Comparison of ENCODE assay signal across 19 mouse cellular contexts in genomic region chr10:108384153-108384769, GRCm38 (mm10). TPM values are rescaled to one million over a fixed set of nuclear protein-coding genes. Genes with fewer than 3 reads are reported as not detected.
A peak's percentile ranks its signal among the peaks of the same experiment; 100 is the strongest.
DNase-seq lines count a peak whose midpoint lies in the region; ATAC-seq lines count a peak whose summit lies in the region.
"Had no signal": no experiment of that assay in that cellular context is flagged by ENCODE, and none has a peak within 500 bp of the region (broad histone marks: within the 10 kb centered on the region; RNA-seq: fewer than 3 reads in every experiment).

No protein-coding gene starts in this region.

- H3K4me2 ChIP-seq in forebrain, embryonic 15.5 days (replicated peaks), result no peak overlapping the region
- H3K4me2 ChIP-seq in heart, embryonic 13.5 days, result no peak overlapping the region
- no peak overlapping the region for H3K4me2 ChIP-seq in liver, embryonic 11.5 days
- H3K4me2 ChIP-seq in liver, embryonic 12.5 days, result no peak overlapping the region
- H3K4me2 ChIP-seq: embryonic facial prominence, embryonic 15.5 days; hindbrain, embryonic 15.5 days had no signal

- no peak for ATAC-seq in forebrain, embryonic 15.5 days (replicated peaks)
- ATAC-seq in heart, embryonic 13.5 days (ENCODE audit: extremely low read depth, insufficient number of reproducible peaks, low FRiP score, low TSS enrichment), result no peak
- ATAC-seq in liver, embryonic 11.5 days (replicated peaks; ENCODE audit: low FRiP score), result no peak
- no peak for ATAC-seq in liver, embryonic 12.5 days
- ATAC-seq: CD4-positive, CD25-positive, alpha-beta regulatory T cell, adult 4 months; forebrain, embryonic 16.5 days had no signal

- no peaks in the 10 kb centered on the region for H3K27me3 ChIP-seq in forebrain, embryonic 10.5 days (ENCODE audit: poor library complexity, severe bottlenecking)
- H3K27me3 ChIP-seq in forebrain, embryonic 15.5 days, result no peaks in the 10 kb centered on the region
- no peaks in the 10 kb centered on the region for H3K27me3 ChIP-seq in heart, embryonic 13.5 days (replicated peaks)
- no peaks in the 10 kb centered on the region for H3K27me3 ChIP-seq in liver, embryonic 11.5 days (replicated peaks; ENCODE audit: control insufficient read depth, insufficient read depth, low read length)
- no peaks in the 10 kb centered on the region for H3K27me3 ChIP-seq in liver, embryonic 12.5 days (replicated peaks)
- H3K27me3 ChIP-seq: embryonic facial prominence, embryonic 15.5 days; hindbrain, embryonic 15.5 days had no signal

- no peaks in the 10 kb centered on the region for H3K9me3 ChIP-seq in forebrain, embryonic 10.5 days
- H3K9me3 ChIP-seq in forebrain, embryonic 15.5 days, result no peaks in the 10 kb centered on the region
- H3K9me3 ChIP-seq in heart, embryonic 13.5 days, result no peaks in the 10 kb centered on the region
- no peaks in the 10 kb centered on the region for H3K9me3 ChIP-seq in liver, embryonic 11.5 days (ENCODE audit: control insufficient read depth, low read length)
- no peaks in the 10 kb centered on the region for H3K9me3 ChIP-seq in liver, embryonic 12.5 days (replicated peaks)
- H3K9me3 ChIP-seq: embryonic facial prominence, embryonic 15.5 days; G1E; hindbrain, embryonic 15.5 days had no signal

- peaks cover 32% of the 10 kb centered on the region for H3K36me3 ChIP-seq in forebrain, embryonic 10.5 days (replicated peaks)
- no peaks in the 10 kb centered on the region for H3K36me3 ChIP-seq in forebrain, embryonic 15.5 days
- H3K36me3 ChIP-seq in heart, embryonic 13.5 days, result peaks cover 30% of the 10 kb centered on the region
- H3K36me3 ChIP-seq in liver, embryonic 11.5 days (ENCODE audit: control insufficient read depth, insufficient read depth, low read length), result peaks cover 3% of the 10 kb centered on the region; the same call in 1 of the 2 replicates
- peaks cover 25% of the 10 kb centered on the region for H3K36me3 ChIP-seq in liver, embryonic 12.5 days
- H3K36me3 ChIP-seq: embryonic facial prominence, embryonic 15.5 days; hindbrain, embryonic 15.5 days had no signal

- no peak for DNase-seq in forebrain, embryonic 10.5 days (ENCODE audit: extremely low spot score, low spot score)
- no peak for DNase-seq in heart, postnatal 36 days
- no peak for DNase-seq in liver, embryonic 11.5 days (ENCODE audit: low spot score)
- no peak for DNase-seq in retina, embryonic 14.5 days (ENCODE audit: low spot score)
- DNase-seq: adrenal gland, adult 8-10 months; adrenal gland, postnatal 36 days; B cell, adult 2 months; cerebellum, adult 2 months; cerebellum, postnatal 10 days; gastrocnemius, postnatal 10 days had no signal

- intact Hi-C loops in heart, postnatal 36 days (cut with DNase I), result no loop called here

- no peak overlapping the region for H3K4me3 ChIP-seq in forebrain, embryonic 10.5 days
- H3K4me3 ChIP-seq in forebrain, embryonic 15.5 days, result no peak overlapping the region
- H3K4me3 ChIP-seq in heart, embryonic 13.5 days, result no peak overlapping the region
- no peak overlapping the region for H3K4me3 ChIP-seq in liver, embryonic 11.5 days (ENCODE audit: low read depth, low read length)
- no peak overlapping the region for H3K4me3 ChIP-seq in liver, embryonic 12.5 days
- H3K4me3 ChIP-seq: embryonic facial prominence, embryonic 15.5 days; erythroblast, embryonic 14.5 days; hindbrain, embryonic 15.5 days had no signal

- peak overlapping the region; percentile 53; the same call in 1 of the 2 replicates for H3K27ac ChIP-seq in forebrain, embryonic 10.5 days
- no peak overlapping the region for H3K27ac ChIP-seq in forebrain, embryonic 15.5 days (replicated peaks)
- H3K27ac ChIP-seq in heart, embryonic 13.5 days (replicated peaks), result 0 out of 2 replicates have a peak overlapping the region, but pooled peaks have one; percentile 21
- 0 out of 2 replicates have a peak overlapping the region, but pooled peaks have one; percentile 25 for H3K27ac ChIP-seq in liver, embryonic 11.5 days (ENCODE audit: low read depth, low read length)
- H3K27ac ChIP-seq in liver, embryonic 12.5 days, result no peak overlapping the region
- H3K27ac ChIP-seq: embryonic facial prominence, embryonic 15.5 days; hindbrain, embryonic 15.5 days had no signal

- peaks cover 33% of the 10 kb centered on the region for H3K4me1 ChIP-seq in forebrain, embryonic 10.5 days
- no peaks in the 10 kb centered on the region for H3K4me1 ChIP-seq in forebrain, embryonic 15.5 days
- peaks cover 49% of the 10 kb centered on the region for H3K4me1 ChIP-seq in heart, embryonic 13.5 days
- no peaks in the 10 kb centered on the region; the same call in 1 of the 2 replicates for H3K4me1 ChIP-seq in liver, embryonic 11.5 days (replicated peaks; ENCODE audit: control insufficient read depth, insufficient read depth, low read length)
- peaks cover 17% of the 10 kb centered on the region; the same call in 1 of the 2 replicates for H3K4me1 ChIP-seq in liver, embryonic 12.5 days

- no peak overlapping the region for H3K9ac ChIP-seq in forebrain, embryonic 15.5 days (replicated peaks)
- no peak overlapping the region for H3K9ac ChIP-seq in heart, embryonic 13.5 days
- H3K9ac ChIP-seq in liver, embryonic 11.5 days (ENCODE audit: low read depth, low read length), result no peak overlapping the region
- no peak overlapping the region for H3K9ac ChIP-seq in liver, embryonic 12.5 days
- H3K9ac ChIP-seq: embryonic facial prominence, embryonic 15.5 days; hindbrain, embryonic 15.5 days had no signal

- WGBS in forebrain, embryonic 10.5 days, result 88% methylated on average over 9 of the region's 9 CpGs
- 91% methylated on average over 9 of the region's 9 CpGs for WGBS in forebrain, embryonic 15.5 days
- 55% methylated on average over 9 of the region's 9 CpGs for WGBS in heart, embryonic 13.5 days
- WGBS in liver, embryonic 11.5 days, result 85% methylated on average over 9 of the region's 9 CpGs
- WGBS in liver, embryonic 12.5 days (ENCODE audit: insufficient replicate concordance), result 83% methylated on average over 9 of the region's 9 CpGs

RNA-seq across cellular contexts. Expression of gene Pawr, which starts 52.3 kb away (rescaled TPM):
- 12.7 and 14.7 TPM in 2 replicates for polyA plus RNA-seq in forebrain, embryonic 10.5 days (2016; fragmentation: Nextera tagmentation; extraction: Ambion mirVana)
- polyA plus RNA-seq in forebrain, embryonic 15.5 days (2015; fragmentation: Nextera tagmentation; extraction: Ambion mirVana), result 2.8 and 2.9 TPM in 2 replicates
- polyA plus RNA-seq in heart, embryonic 13.5 days (2015; fragmentation: Nextera tagmentation; extraction: Ambion mirVana), result 9.9 and 10.3 TPM in 2 replicates
- 1 to 10 TPM; 3.2 to 3.5 TPM for total RNA-seq in heart, postnatal 36 days (2021)
- polyA plus RNA-seq in liver, embryonic 11.5 days (2014; fragmentation: Nextera tagmentation; extraction: Ambion mirVana), result 12.8 and 13.7 TPM in 2 replicates
- 11.6 and 12.6 TPM in 2 replicates for polyA plus RNA-seq in liver, embryonic 12.5 days (2016; fragmentation: Nextera tagmentation; extraction: Ambion mirVana)
- polyA plus RNA-seq: CD4-positive, CD25-positive, alpha-beta regulatory T cell, adult 4 months had no signal

Comparison
In these comparisons a context has a peak if more than half of its experiments do, and no peak if none do; other contexts are left out.
1. H3K27ac ChIP-seq: peak in forebrain, embryonic 10.5 days (single experiment), heart, embryonic 13.5 days (single experiment) and liver, embryonic 11.5 days (single experiment); none in forebrain, embryonic 15.5 days (single experiment) and liver, embryonic 12.5 days (single experiment).